Mouse (Mus musculus) right cerebral cortex, adult 2 months (tissue): ENCODE results near the gene Scrn1.

Experiments
- DNase-seq, 2 experiments: peaks; one replicate each; pipeline ENCODE4 v3.0.0; 2021 to 2022; ENCODE audit warnings: low spot score in 2 of 2

Gene Scrn1

GRCm38 (mm10) chr6:54566546-54566919 lies 244 bp upstream of the Scrn1 start:
- DNase-seq, result no peak

- peak; percentile 37 to 58 for DNase-seq
Observed at GRCm38 (mm10) chr6:54565012-54565411, 1.3 kb downstream of the Scrn1 start.

DNA sequence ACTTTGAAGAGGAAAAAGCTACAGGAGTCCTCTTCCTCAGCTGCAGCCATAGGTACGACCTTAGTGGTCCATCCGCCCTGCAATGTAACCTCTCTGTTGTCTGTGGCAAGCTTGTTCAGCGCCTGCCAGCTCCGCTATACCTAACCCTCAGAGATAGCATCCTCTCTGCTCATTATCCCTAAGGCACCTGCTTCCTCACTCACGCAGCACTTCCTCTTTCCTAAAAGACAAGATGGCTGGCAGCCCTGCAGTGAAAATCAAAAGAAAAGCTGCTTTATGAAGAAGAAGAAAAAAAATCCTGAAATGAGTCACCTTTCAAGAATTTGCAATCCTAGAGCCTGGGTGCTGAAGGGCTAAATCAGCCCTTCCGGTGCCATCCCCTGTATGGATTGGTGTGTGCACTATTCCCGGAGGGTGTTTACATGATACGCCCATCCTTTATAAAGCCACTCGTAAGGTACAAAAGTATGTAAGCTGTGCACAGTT lies 1.7 kb downstream of the Scrn1 start:
- DNase-seq, result no peak

DNA sequence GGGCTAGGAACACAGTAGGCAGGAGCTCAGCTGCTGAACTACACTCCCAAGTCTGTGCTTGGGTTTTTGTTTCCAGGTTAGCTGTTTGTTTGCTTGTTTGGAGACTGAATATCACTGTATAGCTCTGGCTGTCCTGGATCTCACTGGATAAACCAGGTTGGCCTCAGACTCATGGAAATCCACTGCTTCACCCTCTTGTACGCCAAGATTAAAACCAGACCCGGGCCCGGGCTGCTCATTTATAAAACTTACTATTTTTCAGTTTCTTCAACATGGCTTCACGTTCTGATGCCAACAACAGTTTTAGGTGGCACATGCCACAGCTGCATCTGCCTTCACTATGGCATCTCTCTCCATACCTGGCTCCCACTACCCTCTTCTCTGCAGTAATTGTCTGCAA lies 2.7 kb downstream of the Scrn1 start:
- no peak for DNase-seq

- DNase-seq, result no peak
Observed at GRCm38 (mm10) chr6:54562018-54562809, 4.1 kb downstream of the Scrn1 start.

GRCm38 (mm10) chr6:54558466-54558865 lies 7.8 kb downstream of the Scrn1 start:
- DNase-seq, result no peak

- no peak for DNase-seq
Observed at GRCm38 (mm10) chr6:54557671-54558070, 8.6 kb downstream of the Scrn1 start.

DNA sequence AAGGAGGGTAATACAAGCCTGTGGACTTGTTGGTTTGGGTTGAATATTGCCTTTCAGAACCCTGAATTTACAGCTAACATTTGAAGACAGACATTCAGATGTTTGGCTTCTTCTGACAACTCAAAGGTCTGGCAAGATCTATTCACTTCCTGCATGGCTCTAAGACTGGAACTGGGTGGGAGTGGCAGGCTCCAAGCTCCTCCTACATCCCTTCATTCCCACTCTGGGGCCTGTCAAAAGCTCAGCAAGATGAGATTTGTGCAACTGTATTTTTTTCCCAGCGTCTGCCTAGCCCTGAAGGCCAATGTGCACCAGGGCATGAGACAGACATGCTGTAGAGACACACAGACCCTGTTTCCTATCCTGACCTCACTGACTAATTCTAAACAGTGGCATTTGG lies 10.5 kb downstream of the Scrn1 start:
- DNase-seq, result no peak

DNA sequence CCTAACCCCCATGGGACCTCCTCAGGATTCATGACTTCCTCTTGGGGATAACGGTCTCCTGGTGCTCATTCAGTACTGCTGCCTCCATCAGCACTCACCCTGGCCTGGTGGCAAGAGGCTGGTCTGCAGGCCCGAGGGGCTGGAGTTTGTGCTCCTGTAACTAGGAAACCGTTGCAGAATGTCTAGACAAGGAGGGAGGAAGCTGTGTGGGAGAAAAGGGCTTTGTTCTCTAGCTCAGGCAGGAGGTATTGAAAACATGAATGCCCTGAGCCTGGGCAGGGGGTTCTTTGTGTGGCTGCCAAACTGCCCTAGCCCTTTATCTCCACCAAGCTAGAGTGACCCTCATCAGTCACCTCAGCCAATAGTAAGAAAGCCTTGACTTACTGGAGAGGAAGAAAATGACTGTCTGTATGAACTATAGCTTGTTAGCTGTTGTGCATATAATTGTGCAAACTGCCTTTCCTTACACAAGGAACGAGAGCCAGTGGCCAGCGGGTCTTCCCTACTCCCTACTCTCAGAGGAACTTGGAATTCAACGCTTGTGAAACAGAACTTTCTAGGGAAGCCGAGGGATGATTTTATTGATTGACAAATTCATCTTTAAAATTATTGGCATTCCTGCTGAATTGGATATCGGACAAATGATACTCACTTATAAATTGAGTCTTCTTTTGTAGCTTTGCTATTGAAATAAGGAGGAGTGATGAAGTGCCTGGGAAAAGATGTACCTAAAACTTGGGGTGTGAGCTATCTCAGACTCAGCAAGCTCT lies 11.8 kb downstream of the Scrn1 start:
- DNase-seq, result no peak

DNA sequence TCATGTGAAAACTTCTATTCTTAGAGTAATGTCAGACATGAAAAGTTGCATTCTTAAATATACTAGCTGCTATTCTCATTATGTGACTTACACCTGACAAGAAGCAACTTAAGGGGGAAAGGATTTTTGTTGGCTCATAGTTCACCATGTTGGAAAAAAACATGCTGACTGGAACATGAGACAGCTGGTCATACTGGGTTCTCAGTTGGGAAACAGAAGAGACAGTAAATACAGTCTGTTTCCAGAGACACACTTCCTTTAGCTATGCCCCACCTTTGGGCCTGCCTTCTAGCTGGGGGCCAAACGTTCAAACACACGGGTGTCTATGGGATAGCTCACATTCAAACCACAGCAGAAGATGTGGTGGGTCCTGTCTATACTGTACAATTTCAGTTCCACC lies 12.7 kb downstream of the Scrn1 start:
- DNase-seq, result no peak

- DNase-seq, result no peak
Observed at GRCm38 (mm10) chr6:54552721-54553413, 13.4 kb downstream of the Scrn1 start.

DNA sequence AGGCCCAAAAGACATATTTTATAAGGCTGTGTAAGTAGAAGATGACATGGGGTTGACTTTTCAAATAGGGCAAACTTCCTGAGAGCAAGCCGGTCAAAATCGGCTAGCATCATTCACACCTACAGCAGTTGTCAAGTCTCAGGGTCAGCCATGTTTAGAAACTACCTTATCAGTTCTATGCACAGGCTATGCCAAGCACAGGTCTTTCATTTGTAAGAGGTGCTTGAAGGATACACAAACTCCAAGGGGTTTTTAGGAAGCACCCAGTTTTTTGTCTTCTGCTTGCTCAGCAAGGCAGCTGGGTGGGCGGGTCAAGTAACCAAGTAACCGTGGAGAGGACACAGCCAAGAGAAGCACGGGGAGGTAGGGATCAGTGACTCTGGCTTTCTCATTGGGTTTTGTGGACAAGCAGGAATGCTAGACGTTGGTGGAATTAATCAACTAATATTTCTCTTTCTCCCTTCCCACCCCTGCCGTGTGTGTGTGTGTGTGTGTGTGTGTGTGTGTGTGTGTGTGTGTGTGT lies 15.4 kb downstream of the Scrn1 start:
- no peak for DNase-seq

- no peak for DNase-seq
Observed at GRCm38 (mm10) chr6:54549311-54549710, 17.0 kb downstream of the Scrn1 start.

DNA sequence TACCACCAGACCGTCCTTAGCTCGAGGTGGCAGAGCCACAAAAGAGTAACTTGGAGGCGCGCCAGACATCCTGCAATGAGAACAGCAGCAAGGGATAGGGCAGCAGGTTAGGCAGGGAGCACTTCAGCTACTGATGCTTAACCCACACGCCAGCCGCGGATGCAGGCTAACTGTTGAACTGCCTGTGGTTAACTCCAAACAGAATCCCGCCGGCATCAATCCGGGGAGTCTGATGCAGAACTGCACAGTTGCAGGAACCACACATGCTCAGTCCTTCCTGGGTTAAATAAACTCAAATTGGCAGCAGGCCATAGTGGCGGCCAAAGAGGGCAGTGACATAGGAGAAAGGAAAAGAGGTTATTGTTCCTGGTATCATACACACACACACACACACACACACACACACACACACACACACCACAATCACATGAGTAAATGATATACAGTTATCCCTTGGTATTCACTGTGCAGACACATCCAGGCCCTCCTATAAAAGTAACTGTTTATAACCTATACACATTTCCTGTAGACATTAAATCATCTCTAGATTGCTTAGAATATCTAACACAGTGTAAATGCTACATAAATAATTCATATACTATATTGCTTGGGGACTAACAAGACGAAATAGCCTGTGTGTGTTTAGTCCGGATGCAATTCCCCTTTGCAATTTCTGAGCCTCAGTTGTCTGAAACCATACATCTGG lies 17.8 kb downstream of the Scrn1 start:
- DNase-seq, result no peak

GRCm38 (mm10) chr6:54543646-54544045 lies 22.6 kb downstream of the Scrn1 start:
- DNase-seq, result no peak

GRCm38 (mm10) chr6:54542836-54543235 lies 23.5 kb downstream of the Scrn1 start:
- DNase-seq, result peak in 1 of 2 experiments; percentile 56

- DNase-seq, result no peak
Observed at GRCm38 (mm10) chr6:54540252-54540887, 25.9 kb downstream of the Scrn1 start.

GRCm38 (mm10) chr6:54539396-54539795 lies 26.9 kb downstream of the Scrn1 start:
- DNase-seq, result no peak

GRCm38 (mm10) chr6:54538773-54539173 lies 27.5 kb downstream of the Scrn1 start:
- peak in 1 of 2 experiments; percentile 56 for DNase-seq

- DNase-seq, result no peak
Observed at GRCm38 (mm10) chr6:54537053-54537452, 29.2 kb downstream of the Scrn1 start.

DNA sequence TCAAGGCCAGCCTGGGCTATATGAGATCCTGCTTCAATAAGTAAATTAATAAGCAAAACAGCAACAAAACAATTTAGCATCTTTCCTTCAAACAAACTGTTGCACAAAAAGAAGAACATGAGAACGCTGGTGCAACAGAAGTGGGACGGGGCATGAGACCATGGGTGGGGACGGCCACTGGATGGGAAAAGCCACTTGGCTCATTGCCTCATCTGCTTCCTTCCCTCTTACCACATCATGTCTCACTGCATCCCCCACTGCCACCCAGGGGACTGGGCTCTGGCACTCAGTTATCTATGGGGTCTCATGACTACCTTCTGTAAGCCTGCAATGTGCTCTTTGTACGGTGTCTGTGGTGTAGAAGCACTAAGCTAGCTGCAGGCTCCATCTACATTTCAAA lies 30.8 kb downstream of the Scrn1 start:
- no peak for DNase-seq
